Mouse (Mus musculus) intestine, embryonic 14.5 days (tissue): ENCODE results near the gene Espn. TPM values are rescaled to one million over a fixed set of nuclear protein-coding genes. Genes with fewer than 3 reads are reported as not detected.

Experiments
- ATAC-seq: fragments of 200-750 bp; cut with Nextera tagmentation; replicated peaks from 2 replicates; pipeline ENCODE4 v1.8.0; 2017; ENCODE audit warnings: low read depth, moderate number of reproducible peaks, moderate TSS enrichment, moderate library complexity; ENCODE audit not compliant: low FRiP score, low TSS enrichment
- DNase-seq: peaks from one replicate; pipeline ENCODE4 v3.0.0-alpha.2; 2018; ENCODE audit warnings: low spot score
- H3K27ac ChIP-seq: fragments of 300-500 bp; sonication (generic); 2 replicates; pipeline ENCODE4 v1.5.1; 2014; ENCODE audit warnings: low read depth, mild to moderate bottlenecking, control low read depth
- H3K27me3 ChIP-seq: fragments of 300-500 bp; sonication (generic); replicated peaks from 2 replicates; pipeline ENCODE4 v1.6.1; 2014; ENCODE audit warnings: low read length, control low read depth; ENCODE audit not compliant: control insufficient read depth, insufficient read depth
- H3K36me3 ChIP-seq: fragments of 300-500 bp; sonication (generic); 2 replicates; pipeline ENCODE4 v1.6.1; 2014; ENCODE audit warnings: low read length, control low read depth; ENCODE audit not compliant: control insufficient read depth, insufficient read depth
- H3K4me1 ChIP-seq: fragments of 300-500 bp; sonication (generic); replicated peaks from 2 replicates; pipeline ENCODE4 v1.6.1; 2014; ENCODE audit warnings: low read length, control low read depth, mixed read lengths; ENCODE audit not compliant: control insufficient read depth, insufficient read depth
- H3K4me2 ChIP-seq: fragments of 300-500 bp; sonication (generic); 2 replicates; pipeline ENCODE4 v1.6.1; 2014; ENCODE audit warnings: low read length
- H3K4me3 ChIP-seq: fragments of 300-500 bp; sonication (generic); 2 replicates; pipeline ENCODE4 v1.5.1; 2014; ENCODE audit warnings: low read depth, low read length, control low read depth, mixed read lengths
- H3K9ac ChIP-seq: fragments of 300-500 bp; sonication (generic); 2 replicates; pipeline ENCODE4 v1.6.1; 2014; ENCODE audit warnings: mild to moderate bottlenecking, low read length
- H3K9me3 ChIP-seq: fragments of 300-500 bp; sonication (generic); 2 replicates; pipeline ENCODE4 v1.6.1; 2016; ENCODE audit warnings: low read length, control low read depth; ENCODE audit not compliant: control insufficient read depth
- WGBS: fragments of 180-500 bp; shearing (Covaris S2); extraction: QIAGEN DNeasy Blood & Tissue Kit; methylation state at CpG from one replicate; pipeline ENCODE4 v1.1.7; 2014; 5-methylcytosine and 5-hydroxymethylcytosine counted together
- polyA plus RNA-seq: library from polyadenylated mRNA; unstranded; fragments of >200 nt; fragmentation: Nextera tagmentation; extraction: Ambion mirVana; gene quantifications from 2 replicates; pipeline ENCODE4 v1.2.1, GENCODE M21; 2014

Espn gene
- polyA plus RNA-seq, 1 experiment from 2014 or later: 24.2 TPM

- peaks cover 26% of the 10 kb centered on the region for H3K27me3 ChIP-seq
- H3K9me3 ChIP-seq: no peaks in the 10 kb centered on the region
- no peaks in the 10 kb centered on the region for H3K36me3 ChIP-seq
- WGBS: 67% methylated on average over 3 of the region's 3 CpGs
- no peak overlapping the region for H3K4me2 ChIP-seq
- ATAC-seq: no peak
- no peak for DNase-seq
- H3K4me3 ChIP-seq: no peak overlapping the region
- H3K27ac ChIP-seq: no peak overlapping the region
- H3K9ac ChIP-seq: no peak overlapping the region
- H3K4me1 ChIP-seq: peaks cover 13% of the 10 kb centered on the region; the same call in 1 of the 2 replicates
These were observed 24.5 kb upstream of the Espn start for GRCm38 (mm10) chr4:152176638-152177037.

- WGBS: 74% methylated on average over 9 of the region's 9 CpGs
- H3K27me3 ChIP-seq: peaks cover 20% of the 10 kb centered on the region
- no peak for ATAC-seq
These were observed 21.8 kb upstream of the Espn start for GRCm38 (mm10) chr4:152173956-152174355.

GRCm38 (mm10) chr4:152173041-152173440, 20.9 kb upstream of the Espn start:
- WGBS: 0% methylated on average over 5 of the region's 5 CpGs
- no peak overlapping the region for H3K27ac ChIP-seq

More at GRCm38 (mm10) chr4:152173956-152174355, 21.8 kb upstream of the Espn start:
- Histone ChIP-seq H3K4me2 (no peak overlapping the region), H3K4me3 (no peak overlapping the region), H3K4me1 (peaks cover 11% of the 10 kb centered on the region; the same call in 1 of the 2 replicates), H3K36me3 (no peaks in the 10 kb centered on the region), H3K9me3 (no peaks in the 10 kb centered on the region), H3K27ac (no peak overlapping the region), H3K9ac (no peak overlapping the region)
- DNase-seq: no peak

GRCm38 (mm10) chr4:152171543-152171942, 19.4 kb upstream of the Espn start:
- Histone ChIP-seq H3K27me3 (0 out of 2 replicates have a peak, but pooled peaks cover 14% of the 10 kb centered on the region), H3K27ac (no peak overlapping the region), H3K4me1 (no peaks in the 10 kb centered on the region), H3K36me3 (no peaks in the 10 kb centered on the region), H3K9ac (no peak overlapping the region), H3K4me2 (no peak overlapping the region), H3K4me3 (no peak overlapping the region), H3K9me3 (no peaks in the 10 kb centered on the region)
- DNase-seq: no peak
- 84% methylated on average over 6 of the region's 6 CpGs for WGBS
- no peak for ATAC-seq

More at GRCm38 (mm10) chr4:152173041-152173440, 20.9 kb upstream of the Espn start:
- peaks cover 5% of the 10 kb centered on the region; the same call in 1 of the 2 replicates for H3K4me1 ChIP-seq
- no peak overlapping the region for H3K9ac ChIP-seq
- ATAC-seq: no peak
- H3K4me2 ChIP-seq: no peak overlapping the region
- DNase-seq: peak; percentile 90
- H3K9me3 ChIP-seq: no peaks in the 10 kb centered on the region
- H3K36me3 ChIP-seq: no peaks in the 10 kb centered on the region
- H3K27me3 ChIP-seq: 0 out of 2 replicates have a peak, but pooled peaks cover 14% of the 10 kb centered on the region
- H3K4me3 ChIP-seq: no peak overlapping the region

- Histone ChIP-seq H3K4me2 (no peak overlapping the region), H3K27me3 (0 out of 2 replicates have a peak, but pooled peaks cover 10% of the 10 kb centered on the region), H3K9me3 (no peaks in the 10 kb centered on the region), H3K36me3 (no peaks in the 10 kb centered on the region), H3K27ac (no peak overlapping the region), H3K9ac (no peak overlapping the region), H3K4me3 (no peak overlapping the region), H3K4me1 (no peaks in the 10 kb centered on the region)
- DNase-seq (no peak), ATAC-seq (no peak)
- 76% methylated on average over 10 of the region's 10 CpGs for WGBS
These were observed 18.1 kb upstream of the Espn start for GRCm38 (mm10) chr4:152170286-152170685.

GRCm38 (mm10) chr4:152169103-152169502, 16.9 kb upstream of the Espn start:
- no peak for DNase-seq
- H3K9me3 ChIP-seq: no peaks in the 10 kb centered on the region
- H3K4me2 ChIP-seq: no peak overlapping the region
- ATAC-seq: no peak
- 0 out of 2 replicates have a peak, but pooled peaks cover 7% of the 10 kb centered on the region for H3K27me3 ChIP-seq
- H3K9ac ChIP-seq: no peak overlapping the region
- no peak overlapping the region for H3K27ac ChIP-seq
- H3K36me3 ChIP-seq: no peaks in the 10 kb centered on the region
- WGBS: 76% methylated on average over 7 of the region's 7 CpGs
- H3K4me3 ChIP-seq: no peak overlapping the region
- H3K4me1 ChIP-seq: no peaks in the 10 kb centered on the region

GRCm38 (mm10) chr4:152168052-152168451, 15.9 kb upstream of the Espn start:
- no peaks in the 10 kb centered on the region for H3K9me3 ChIP-seq
- DNase-seq (no peak), ATAC-seq (no peak)
- no peak overlapping the region for H3K4me3 ChIP-seq
- no peak overlapping the region for H3K4me2 ChIP-seq
- H3K9ac ChIP-seq: no peak overlapping the region
- H3K27ac ChIP-seq: no peak overlapping the region; the same call in 1 of the 2 replicates
- no peaks in the 10 kb centered on the region for H3K4me1 ChIP-seq
- no peaks in the 10 kb centered on the region for H3K27me3 ChIP-seq
- no peaks in the 10 kb centered on the region for H3K36me3 ChIP-seq
- 43% methylated on average over 8 of the region's 8 CpGs for WGBS

- ATAC-seq: no peak
- no peaks in the 10 kb centered on the region for H3K4me1 ChIP-seq
- H3K27ac ChIP-seq: no peak overlapping the region
- 0 out of 2 replicates have a peak overlapping the region, but pooled peaks have one; percentile 4 for H3K4me2 ChIP-seq
- H3K9ac ChIP-seq: no peak overlapping the region
- H3K4me3 ChIP-seq: no peak overlapping the region
- 22% methylated on average over 22 of the region's 22 CpGs for WGBS
- no peaks in the 10 kb centered on the region for H3K36me3 ChIP-seq
- DNase-seq: peak; percentile 89
- H3K9me3 ChIP-seq: no peaks in the 10 kb centered on the region
- H3K27me3 ChIP-seq: peaks cover 24% of the 10 kb centered on the region
These were observed 13.1 kb upstream of the Espn start for GRCm38 (mm10) chr4:152165036-152165931.
